In genomic region chr11:108118814-108119213, GRCm38 (mm10) we compare ENCODE assay signal across 30 mouse cellular contexts.
DNase-seq lines count a peak whose midpoint lies in the region; ATAC-seq and TF ChIP-seq lines count a peak whose summit lies in the region.
"Had no signal": no experiment of that assay in that cellular context is flagged by ENCODE, and none has a peak within 500 bp of the region (broad histone marks: within the 10 kb centered on the region; RNA-seq: fewer than 3 reads in every experiment).

No protein-coding gene starts in this region.

- H3K27ac ChIP-seq in heart, embryonic 12.5 days (ENCODE audit: poor library complexity, severe bottlenecking), result peak overlapping the region; percentile 23
- H3K27ac ChIP-seq in heart, postnatal 0 days (ENCODE audit: low read depth), result peak overlapping the region; percentile 30; the same call in 1 of the 2 replicates
- no peak overlapping the region for H3K27ac ChIP-seq in heart, embryonic 10.5 days
- H3K27ac ChIP-seq in forebrain, embryonic 13.5 days, result no peak overlapping the region
- H3K27ac ChIP-seq: embryonic facial prominence, embryonic 13.5 days; forebrain, embryonic 10.5 days; gastrocnemius, adult 2 months; kidney, postnatal 0 days; liver, embryonic 13.5 days had no signal

- H3K4me3 ChIP-seq in heart, embryonic 12.5 days, result no peak overlapping the region
- no peak overlapping the region for H3K4me3 ChIP-seq in heart, postnatal 0 days (ENCODE audit: low read depth, low read length)
- H3K4me3 ChIP-seq in heart, embryonic 10.5 days, result no peak overlapping the region
- no peak overlapping the region for H3K4me3 ChIP-seq in forebrain, embryonic 13.5 days
- H3K4me3 ChIP-seq: embryonic facial prominence, embryonic 13.5 days; forebrain, embryonic 10.5 days; gastrocnemius, adult 2 months; liver, embryonic 13.5 days had no signal

- H3K36me3 ChIP-seq in heart, embryonic 12.5 days, result no peaks in the 10 kb centered on the region
- no peaks in the 10 kb centered on the region for H3K36me3 ChIP-seq in heart, postnatal 0 days (replicated peaks; ENCODE audit: control insufficient read depth, insufficient read depth, low read length)
- H3K36me3 ChIP-seq in heart, embryonic 10.5 days, result no peaks in the 10 kb centered on the region
- no peaks in the 10 kb centered on the region for H3K36me3 ChIP-seq in forebrain, embryonic 13.5 days (ENCODE audit: poor library complexity, severe bottlenecking)
- H3K36me3 ChIP-seq: embryonic facial prominence, embryonic 13.5 days; forebrain, embryonic 10.5 days; G1E; liver, embryonic 13.5 days had no signal

- H3K9me3 ChIP-seq in heart, embryonic 12.5 days (replicated peaks), result no peaks in the 10 kb centered on the region
- H3K9me3 ChIP-seq in heart, postnatal 0 days (replicated peaks; ENCODE audit: control insufficient read depth, low read length), result no peaks in the 10 kb centered on the region
- no peaks in the 10 kb centered on the region for H3K9me3 ChIP-seq in heart, embryonic 10.5 days
- no peaks in the 10 kb centered on the region for H3K9me3 ChIP-seq in forebrain, embryonic 13.5 days (replicated peaks)
- H3K9me3 ChIP-seq: embryonic facial prominence, embryonic 13.5 days; forebrain, embryonic 10.5 days; liver, embryonic 13.5 days had no signal

- H3K9ac ChIP-seq in heart, embryonic 12.5 days, result no peak overlapping the region
- H3K9ac ChIP-seq in heart, postnatal 0 days (replicated peaks; ENCODE audit: low read depth, low read length), result no peak overlapping the region
- no peak overlapping the region for H3K9ac ChIP-seq in forebrain, embryonic 13.5 days
- H3K9ac ChIP-seq: embryonic facial prominence, embryonic 13.5 days; liver, embryonic 13.5 days; lung, embryonic 14.5 days had no signal

- H3K27me3 ChIP-seq in heart, embryonic 12.5 days (replicated peaks), result no peaks in the 10 kb centered on the region
- no peaks in the 10 kb centered on the region for H3K27me3 ChIP-seq in heart, postnatal 0 days (ENCODE audit: control insufficient read depth, insufficient read depth, low read length)
- no peaks in the 10 kb centered on the region for H3K27me3 ChIP-seq in heart, embryonic 10.5 days (ENCODE audit: insufficient read depth, poor library complexity, severe bottlenecking)
- no peaks in the 10 kb centered on the region for H3K27me3 ChIP-seq in forebrain, embryonic 13.5 days
- H3K27me3 ChIP-seq: embryonic facial prominence, embryonic 13.5 days; liver, embryonic 13.5 days; Patski had no signal

- peaks cover 22% of the 10 kb centered on the region for H3K4me1 ChIP-seq in heart, embryonic 12.5 days (replicated peaks)
- H3K4me1 ChIP-seq in heart, postnatal 0 days (ENCODE audit: control insufficient read depth, insufficient read depth), result peaks cover 28% of the 10 kb centered on the region; the same call in 1 of the 2 replicates
- H3K4me1 ChIP-seq in heart, embryonic 10.5 days, result peaks cover 24% of the 10 kb centered on the region
- H3K4me1 ChIP-seq in forebrain, embryonic 13.5 days, result peaks cover 5% of the 10 kb centered on the region; the same call in 1 of the 2 replicates
- H3K4me1 ChIP-seq: embryonic facial prominence, embryonic 13.5 days; liver, embryonic 13.5 days had no signal

- ATAC-seq in heart, embryonic 12.5 days (ENCODE audit: insufficient number of reproducible peaks, low FRiP score), result no peak
- peak; percentile 73 for ATAC-seq in heart, postnatal 0 days (ENCODE audit: insufficient read depth, low read depth)
- ATAC-seq in forebrain, embryonic 13.5 days, result no peak
- ATAC-seq: forebrain, embryonic 16.5 days; hindbrain, embryonic 16.5 days; midbrain, embryonic 16.5 days; Patski had no signal

- DNase-seq in heart, postnatal 36 days, result no peak
- peak; percentile 27 for DNase-seq in heart, postnatal 0 days (ENCODE audit: low spot score)
- no peak for DNase-seq in heart, embryonic 10.5 days (ENCODE audit: low spot score)
- DNase-seq in lung, postnatal 10 days, result peak; percentile 44
- DNase-seq in embryo, embryonic 9.5 days (ENCODE audit: extremely low spot score), result no peak
- DNase-seq: adrenal gland, postnatal 10 days; cerebellum, adult 11 months; cerebellum, adult 9-10 months; cerebellum, postnatal 36 days; gastrocnemius, adult 2 months; gastrocnemius, postnatal 36 days; kidney, adult 18-20 months; kidney, postnatal 4 days; layer of hippocampus, postnatal 36 days; left cerebral cortex, postnatal 4 days; liver, embryonic 13.5 days; lung, embryonic 14.5 days; right cerebral cortex, postnatal 25 days; thymus, postnatal 14 days had no signal

- no peak overlapping the region for H3K4me2 ChIP-seq in heart, embryonic 12.5 days
- no peak overlapping the region for H3K4me2 ChIP-seq in heart, postnatal 0 days (ENCODE audit: low read depth, low read length)
- no peak overlapping the region for H3K4me2 ChIP-seq in forebrain, embryonic 13.5 days
- H3K4me2 ChIP-seq: embryonic facial prominence, embryonic 13.5 days; liver, embryonic 13.5 days; lung, embryonic 14.5 days; midbrain, embryonic 11.5 days had no signal

- intact Hi-C loops in heart, postnatal 36 days (cut with DNase I), result no loop called here

- TF ChIP-seq EP300 in heart, postnatal 0 days (IDR thresholded peaks at IDR 0.05; ENCODE audit: low read depth), result no peak

- 53% methylated on average over 2 of the region's 2 CpGs for WGBS in heart, embryonic 12.5 days
- 41% methylated on average over 2 of the region's 2 CpGs for whole genome bisulfite sequencing in heart, postnatal 0 days
- 60% methylated on average over 2 of the region's 2 CpGs for WGBS in heart, embryonic 10.5 days
- 82% methylated on average over 2 of the region's 2 CpGs for WGBS in forebrain, embryonic 13.5 days

- TF ChIP-seq CTCF in heart, postnatal 0 days (IDR thresholded peaks at IDR 0.05; ENCODE audit: low read depth), result no peak

Comparison
In these comparisons a context has a peak if more than half of its experiments do, and no peak if none do; other contexts are left out.
1. H3K27ac ChIP-seq: peak in heart, embryonic 12.5 days (single experiment) and heart, postnatal 0 days (single experiment); none in heart, embryonic 10.5 days (single experiment) and forebrain, embryonic 13.5 days (single experiment).
2. DNase-seq: peak in heart, postnatal 0 days (single experiment) and lung, postnatal 10 days (single experiment); none in heart, postnatal 36 days (0 of 2), heart, embryonic 10.5 days (single experiment) and embryo, embryonic 9.5 days (single experiment).